Mouse (Mus musculus) liver, postnatal 0 days (tissue): ENCODE data around the gene Ctbs.

ENCODE experiments used
- CTCF ChIP-seq: sonication (generic); IDR thresholded peaks from 2 replicates; pipeline ENCODE4 v1.5.1; 2016; ENCODE audit warnings: antibody characterized with exemption, low read depth
- EP300 ChIP-seq: IDR thresholded peaks from 2 replicates; pipeline ENCODE4 v1.6.1; 2016; ENCODE audit warnings: antibody characterized with exemption, low read depth, mild to moderate bottlenecking

DNA sequence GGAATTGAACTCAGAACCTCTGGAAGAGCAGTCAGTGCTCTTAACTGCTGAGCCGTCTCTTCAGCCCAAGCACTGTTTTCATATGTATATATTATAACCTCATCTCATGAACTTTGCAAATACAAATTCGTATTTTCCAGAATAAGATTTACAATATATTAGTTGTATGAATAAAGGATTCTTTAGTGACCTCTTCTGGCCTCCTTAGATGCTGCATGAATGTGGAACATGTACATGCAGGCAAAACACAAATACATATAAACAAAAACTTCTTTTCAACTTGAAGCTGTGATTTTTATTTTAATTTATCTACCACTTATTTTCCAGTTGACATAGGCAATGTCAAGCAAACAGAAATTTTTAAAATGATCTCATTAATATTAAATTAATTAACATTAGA is 32.4 kb downstream of the Ctbs start:
- TF ChIP-seq CTCF: no peak
- no peak for TF ChIP-seq EP300
